Mouse (Mus musculus) testis, adult 2 months (tissue): ENCODE measurements around the gene Pip5k1c. TPM values are rescaled to one million over a fixed set of nuclear protein-coding genes. Genes with fewer than 3 reads are reported as not detected.

Experiments used
- H3K27ac ChIP-seq: fragments of 200-500 bp; 2 replicates; pipeline ENCODE4 v1.5.1; 2012; ENCODE audit warnings: low read depth, low read length; ENCODE audit not compliant: control insufficient read depth, insufficient read depth
- H3K27me3 ChIP-seq: fragments of 200-500 bp; 2 replicates; pipeline ENCODE4 v1.6.1; 2012; ENCODE audit warnings: mild to moderate bottlenecking, low read length, moderate library complexity; ENCODE audit not compliant: control insufficient read depth, insufficient read depth
- H3K36me3 ChIP-seq: fragments of 200-500 bp; 2 replicates; pipeline ENCODE4 v1.6.1; 2012; ENCODE audit warnings: mild to moderate bottlenecking, low read length; ENCODE audit not compliant: control insufficient read depth, insufficient read depth
- H3K4me1 ChIP-seq: fragments of 200-500 bp; 2 replicates; pipeline ENCODE4 v1.6.1; 2012; ENCODE audit warnings: low read length; ENCODE audit not compliant: control insufficient read depth, insufficient read depth
- H3K4me3 ChIP-seq: fragments of 200-500 bp; 2 replicates; pipeline ENCODE4 v1.5.1; 2012; ENCODE audit warnings: low read depth, mild to moderate bottlenecking, low read length, moderate library complexity, mixed read lengths; ENCODE audit not compliant: control insufficient read depth
- CTCF ChIP-seq: fragments of 200-500 bp; IDR thresholded peaks from 2 replicates; pipeline ENCODE4 v1.5.1; 2012; ENCODE audit warnings: low read depth, mild to moderate bottlenecking, inconsistent platforms, low read length, moderate library complexity; ENCODE audit not compliant: control insufficient read depth, insufficient read depth, insufficient replicate concordance
- POLR2A ChIP-seq: fragments of 200-500 bp; IDR thresholded peaks from 2 replicates; pipeline ENCODE4 v1.6.1; 2012; ENCODE audit warnings: low read depth, mild to moderate bottlenecking, inconsistent platforms, low read length, moderate library complexity; ENCODE audit not compliant: control insufficient read depth
- polyA plus RNA-seq: library from polyadenylated mRNA; depleted of rRNA; stranded (reverse); fragments of >200 nt; gene quantifications from 2 replicates; pipeline ENCODE4 v1.2.3, GENCODE M21; 2012

Gene Pip5k1c
- polyA plus RNA-seq, 1 experiment = 10.1 TPM

GRCm38 (mm10) chr10:81304597-81305238 is 12.0 kb downstream of the Pip5k1c start:
- H3K27ac ChIP-seq = no peak overlapping the region
- H3K4me3 ChIP-seq = no peak overlapping the region
- no peaks in the 10 kb centered on the region for H3K36me3 ChIP-seq
- H3K4me1 ChIP-seq = no peaks in the 10 kb centered on the region; the same call in 1 of the 2 replicates
- TF ChIP-seq CTCF = peak; percentile 88
- TF ChIP-seq POLR2A = no peak
- H3K27me3 ChIP-seq = no peaks in the 10 kb centered on the region

GRCm38 (mm10) chr10:81305663-81306062 is 12.9 kb downstream of the Pip5k1c start:
- H3K27me3 ChIP-seq = no peaks in the 10 kb centered on the region
- H3K27ac ChIP-seq = no peak overlapping the region
- TF ChIP-seq POLR2A (0 out of 2 replicates have a peak, but pooled peaks have one; percentile 18), CTCF (no peak)
- H3K4me3 ChIP-seq = no peak overlapping the region
- H3K36me3 ChIP-seq = no peaks in the 10 kb centered on the region
- H3K4me1 ChIP-seq = no peaks in the 10 kb centered on the region; the same call in 1 of the 2 replicates

GRCm38 (mm10) chr10:81306173-81306668 is 13.5 kb downstream of the Pip5k1c start:
- TF ChIP-seq POLR2A = no peak
- no peak for TF ChIP-seq CTCF
- Histone ChIP-seq H3K4me1 (no peaks in the 10 kb centered on the region; the same call in 1 of the 2 replicates), H3K27ac (no peak overlapping the region), H3K36me3 (no peaks in the 10 kb centered on the region), H3K27me3 (no peaks in the 10 kb centered on the region), H3K4me3 (no peak overlapping the region)

GRCm38 (mm10) chr10:81306837-81307682 is 14.3 kb downstream of the Pip5k1c start:
- H3K4me3 ChIP-seq = no peak overlapping the region
- no peaks in the 10 kb centered on the region; the same call in 1 of the 2 replicates for H3K4me1 ChIP-seq
- H3K36me3 ChIP-seq = no peaks in the 10 kb centered on the region
- TF ChIP-seq CTCF (no peak), POLR2A (no peak)
- no peak overlapping the region for H3K27ac ChIP-seq
- no peaks in the 10 kb centered on the region for H3K27me3 ChIP-seq

DNA sequence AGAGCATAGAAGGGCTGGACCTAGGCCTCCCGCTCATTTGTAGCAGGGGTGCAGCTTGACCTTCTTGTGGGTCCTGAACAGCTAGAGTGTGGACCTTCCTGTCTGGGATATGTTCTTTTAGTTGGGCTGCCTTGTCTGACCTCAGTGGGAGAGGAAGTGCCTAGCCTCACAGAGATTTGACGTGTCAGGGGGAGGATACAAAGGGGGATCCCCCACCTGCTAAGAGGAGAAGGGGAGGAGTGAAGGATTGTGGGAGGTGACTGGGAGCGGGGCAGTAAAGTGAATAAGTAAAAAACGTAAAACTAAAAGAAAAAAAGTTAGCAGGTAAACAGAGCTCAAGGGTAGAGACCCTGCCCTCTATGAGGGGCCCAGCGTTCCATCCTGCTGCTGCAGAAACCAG is 16.8 kb downstream of the Pip5k1c start:
- no peaks in the 10 kb centered on the region; the same call in 1 of the 2 replicates for H3K4me1 ChIP-seq
- no peaks in the 10 kb centered on the region for H3K36me3 ChIP-seq
- H3K27ac ChIP-seq = no peak overlapping the region
- H3K4me3 ChIP-seq = no peak overlapping the region
- H3K27me3 ChIP-seq = no peaks in the 10 kb centered on the region
- TF ChIP-seq POLR2A = no peak
- TF ChIP-seq CTCF = no peak

- H3K27ac ChIP-seq = no peak overlapping the region
- TF ChIP-seq POLR2A (no peak), CTCF (no peak)
- peaks cover 1% of the 10 kb centered on the region for H3K4me1 ChIP-seq
- no peaks in the 10 kb centered on the region for H3K27me3 ChIP-seq
- no peaks in the 10 kb centered on the region for H3K36me3 ChIP-seq
- H3K4me3 ChIP-seq = no peak overlapping the region
Measured at GRCm38 (mm10) chr10:81313581-81313980, 20.8 kb downstream of the Pip5k1c start.

- no peak overlapping the region for H3K4me3 ChIP-seq
- H3K36me3 ChIP-seq = no peaks in the 10 kb centered on the region
- no peak overlapping the region for H3K27ac ChIP-seq
- TF ChIP-seq POLR2A = no peak
- TF ChIP-seq CTCF = no peak
- H3K4me1 ChIP-seq = peaks cover 6% of the 10 kb centered on the region
- H3K27me3 ChIP-seq = no peaks in the 10 kb centered on the region
Measured at GRCm38 (mm10) chr10:81314201-81314600, 21.4 kb downstream of the Pip5k1c start.
